Mouse (Mus musculus): ENCODE data around the gene Akap2. TPM values are rescaled to one million over a fixed set of nuclear protein-coding genes. Genes with fewer than 3 reads are reported as not detected.
A peak's percentile ranks its signal among the peaks of the same experiment; 100 is the strongest.

Gene Akap2
- total and polyA plus RNA-seq, 2 experiments from 2014 or later: 11.5 to 37.7 TPM

DNA sequence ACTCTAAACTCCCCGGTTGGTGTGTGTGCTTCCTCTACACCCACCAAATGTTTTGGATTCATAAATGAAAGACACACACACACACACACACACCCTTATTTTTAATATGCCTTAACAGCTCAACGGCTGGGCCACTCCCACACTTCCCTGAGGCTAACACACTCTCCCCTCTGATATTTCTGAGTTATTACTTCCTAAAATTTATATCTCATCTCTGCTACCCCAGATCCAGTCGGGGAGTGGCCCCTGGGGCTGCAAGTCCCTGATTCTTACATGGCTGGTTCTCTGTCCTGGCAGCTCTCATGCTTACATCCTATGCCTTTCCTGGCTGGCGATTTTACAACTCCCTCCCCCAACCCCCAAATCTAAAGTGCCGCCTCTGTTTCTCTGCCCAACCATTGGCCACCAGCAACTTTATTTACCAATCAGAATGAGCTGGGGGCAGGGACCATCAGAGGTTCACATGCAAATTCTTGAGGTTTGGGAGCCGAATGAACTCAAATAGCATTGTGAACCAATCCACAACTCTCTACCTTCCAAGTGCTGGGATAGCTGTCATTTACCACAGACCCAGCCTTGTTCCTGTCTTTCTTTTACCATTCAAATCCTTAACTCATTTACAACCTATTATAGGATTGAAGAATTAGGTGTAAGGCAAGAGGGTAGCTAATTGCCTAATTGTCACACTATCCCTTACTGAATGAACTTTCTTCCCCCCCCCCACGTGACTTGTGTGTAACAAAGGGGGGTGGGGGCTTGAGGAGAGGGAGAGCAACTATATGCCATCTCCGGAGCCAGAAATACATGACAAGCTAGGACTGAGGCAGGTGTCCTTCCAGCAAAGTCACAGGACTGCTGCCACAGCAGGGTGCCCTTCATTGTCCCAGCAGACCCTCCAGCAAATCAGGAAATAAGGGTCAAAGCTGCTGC is 202.3 kb downstream of the Akap2 start:
- no peaks in the 10 kb centered on the region for H3K27me3 ChIP-seq (ENCODE audit: insufficient read depth, low read length)
- no peak overlapping the region for H3K27ac ChIP-seq
- no peaks in the 10 kb centered on the region for H3K9me3 ChIP-seq (ENCODE audit: low read length)
- H3K9ac ChIP-seq (replicated peaks; ENCODE audit: low read length): no peak overlapping the region
- no peaks in the 10 kb centered on the region for H3K36me3 ChIP-seq (ENCODE audit: insufficient read depth, low read length)
- DNase-seq (ENCODE audit: low spot score) (no peak), ATAC-seq (no peak)
- H3K4me1 ChIP-seq (ENCODE audit: insufficient read depth, low read length): 0 out of 2 replicates have a peak, but pooled peaks cover 4% of the 10 kb centered on the region
- no peak overlapping the region for H3K4me2 ChIP-seq (ENCODE audit: low read depth, low read length)
- H3K4me3 ChIP-seq (ENCODE audit: low read length): no peak overlapping the region
- no peak for TF ChIP-seq CTCF (IDR thresholded peaks at IDR 0.05; ENCODE audit: low read depth)
- WGBS: 18% methylated on average over 8 of the region's 8 CpGs

DNA sequence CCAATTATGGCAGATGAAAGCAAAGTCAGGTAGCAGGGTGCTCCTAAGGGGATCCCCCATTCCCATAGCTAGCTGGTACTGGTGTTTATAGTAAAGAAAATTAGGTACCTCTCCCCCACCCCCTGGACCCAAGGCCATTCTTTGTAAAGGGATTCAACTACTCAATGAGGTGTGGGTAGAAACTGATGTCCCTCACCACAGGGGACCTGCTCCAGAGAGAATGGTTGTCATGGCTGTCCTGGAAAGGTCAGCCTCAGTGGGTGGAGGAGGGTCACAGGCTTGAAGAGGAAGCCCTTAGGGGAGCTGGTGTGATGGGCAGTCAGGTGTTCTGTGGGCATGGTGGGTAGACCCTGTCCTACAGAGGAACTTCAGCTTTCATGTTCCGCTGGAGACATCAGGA is 203.1 kb downstream of the Akap2 start:
- 0 out of 2 replicates have a peak, but pooled peaks cover 4% of the 10 kb centered on the region for H3K4me1 ChIP-seq (ENCODE audit: insufficient read depth, low read length)
- ATAC-seq (no peak), DNase-seq (ENCODE audit: low spot score) (no peak)
- H3K27ac ChIP-seq: no peak overlapping the region
- H3K9ac ChIP-seq (replicated peaks; ENCODE audit: low read length): no peak overlapping the region
- no peak overlapping the region for H3K4me2 ChIP-seq (ENCODE audit: low read depth, low read length)
- H3K9me3 ChIP-seq (ENCODE audit: low read length): no peaks in the 10 kb centered on the region
- TF ChIP-seq CTCF (IDR thresholded peaks at IDR 0.05; ENCODE audit: low read depth): no peak
- no peaks in the 10 kb centered on the region for H3K27me3 ChIP-seq (ENCODE audit: insufficient read depth, low read length)
- no peak overlapping the region for H3K4me3 ChIP-seq (ENCODE audit: low read length)
- H3K36me3 ChIP-seq (ENCODE audit: insufficient read depth, low read length): no peaks in the 10 kb centered on the region
- WGBS: 56% methylated on average over 1 of the region's 1 CpGs

DNA sequence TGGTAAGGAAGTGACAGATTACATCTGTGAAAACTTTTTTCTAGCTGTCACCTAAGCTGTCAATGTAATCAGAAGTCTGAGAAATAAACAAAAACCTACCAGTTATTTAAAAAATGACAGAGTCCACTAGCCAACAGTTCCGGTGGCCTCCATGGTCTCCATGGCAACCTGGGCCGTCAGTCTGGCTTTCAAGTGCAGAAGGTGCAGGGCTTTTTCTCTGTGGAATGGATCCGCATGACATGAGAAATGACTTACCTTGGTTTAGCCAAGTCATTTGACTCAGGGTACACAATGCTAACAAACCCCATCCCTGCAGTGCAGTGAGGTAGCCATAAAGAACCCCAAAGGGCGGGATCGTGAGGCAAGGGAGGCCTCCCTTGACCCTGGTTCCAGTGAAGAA is 204.7 kb downstream of the Akap2 start:
- no peak for ATAC-seq
- TF ChIP-seq CTCF (IDR thresholded peaks at IDR 0.05; ENCODE audit: low read depth): no peak
- WGBS: 21% methylated on average over 5 of the region's 5 CpGs

DNA sequence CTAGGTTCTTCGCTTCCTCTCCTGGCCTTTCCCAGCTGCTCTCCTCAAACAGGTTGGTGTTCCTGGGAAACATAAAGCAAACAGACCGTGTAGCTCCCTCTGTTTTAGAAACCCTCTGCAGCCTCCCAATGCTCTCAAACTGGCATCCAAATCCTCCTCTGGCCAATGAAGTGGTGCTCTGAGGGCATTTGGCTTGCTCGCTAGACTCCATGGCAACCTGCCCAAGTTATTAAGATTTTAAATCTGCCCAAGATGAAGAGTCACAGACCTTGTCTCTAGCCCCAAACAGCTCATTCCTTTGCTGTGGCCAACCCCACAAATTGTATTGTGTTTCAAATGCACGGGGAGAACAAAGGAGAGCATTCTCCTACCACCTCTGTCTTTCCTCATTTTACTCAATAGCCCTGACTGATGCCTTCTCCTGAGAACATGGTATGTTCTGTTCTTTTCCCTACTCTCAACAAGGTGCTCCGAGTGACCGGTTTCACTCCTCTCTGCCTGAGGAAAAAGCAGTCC is 207.2 kb downstream of the Akap2 start:
- Histone ChIP-seq H3K4me2 (ENCODE audit: low read depth, low read length) (no peak overlapping the region), H3K9me3 (ENCODE audit: low read length) (no peaks in the 10 kb centered on the region), H3K4me3 (ENCODE audit: low read length) (no peak overlapping the region), H3K4me1 (ENCODE audit: insufficient read depth, low read length) (0 out of 2 replicates have a peak, but pooled peaks cover 4% of the 10 kb centered on the region), H3K9ac (replicated peaks; ENCODE audit: low read length) (no peak overlapping the region), H3K27me3 (ENCODE audit: insufficient read depth, low read length) (no peaks in the 10 kb centered on the region), H3K36me3 (ENCODE audit: insufficient read depth, low read length) (no peaks in the 10 kb centered on the region), H3K27ac (no peak overlapping the region)
- 58% methylated on average over 6 of the region's 6 CpGs for WGBS
- no peak for TF ChIP-seq CTCF (IDR thresholded peaks at IDR 0.05; ENCODE audit: low read depth)
- DNase-seq (ENCODE audit: low spot score) (peak; percentile 30), ATAC-seq (no peak)

More for the DNA sequence above, 204.7 kb downstream of the Akap2 start:
- Histone ChIP-seq H3K9me3 (ENCODE audit: low read length) (no peaks in the 10 kb centered on the region), H3K4me3 (ENCODE audit: low read length) (no peak overlapping the region), H3K4me2 (ENCODE audit: low read depth, low read length) (no peak overlapping the region), H3K27me3 (ENCODE audit: insufficient read depth, low read length) (no peaks in the 10 kb centered on the region), H3K27ac (no peak overlapping the region; the same call in 1 of the 2 replicates), H3K4me1 (ENCODE audit: insufficient read depth, low read length) (0 out of 2 replicates have a peak, but pooled peaks cover 4% of the 10 kb centered on the region), H3K9ac (replicated peaks; ENCODE audit: low read length) (no peak overlapping the region), H3K36me3 (ENCODE audit: insufficient read depth, low read length) (no peaks in the 10 kb centered on the region)
- peak; percentile 19 for DNase-seq (ENCODE audit: low spot score)

DNA sequence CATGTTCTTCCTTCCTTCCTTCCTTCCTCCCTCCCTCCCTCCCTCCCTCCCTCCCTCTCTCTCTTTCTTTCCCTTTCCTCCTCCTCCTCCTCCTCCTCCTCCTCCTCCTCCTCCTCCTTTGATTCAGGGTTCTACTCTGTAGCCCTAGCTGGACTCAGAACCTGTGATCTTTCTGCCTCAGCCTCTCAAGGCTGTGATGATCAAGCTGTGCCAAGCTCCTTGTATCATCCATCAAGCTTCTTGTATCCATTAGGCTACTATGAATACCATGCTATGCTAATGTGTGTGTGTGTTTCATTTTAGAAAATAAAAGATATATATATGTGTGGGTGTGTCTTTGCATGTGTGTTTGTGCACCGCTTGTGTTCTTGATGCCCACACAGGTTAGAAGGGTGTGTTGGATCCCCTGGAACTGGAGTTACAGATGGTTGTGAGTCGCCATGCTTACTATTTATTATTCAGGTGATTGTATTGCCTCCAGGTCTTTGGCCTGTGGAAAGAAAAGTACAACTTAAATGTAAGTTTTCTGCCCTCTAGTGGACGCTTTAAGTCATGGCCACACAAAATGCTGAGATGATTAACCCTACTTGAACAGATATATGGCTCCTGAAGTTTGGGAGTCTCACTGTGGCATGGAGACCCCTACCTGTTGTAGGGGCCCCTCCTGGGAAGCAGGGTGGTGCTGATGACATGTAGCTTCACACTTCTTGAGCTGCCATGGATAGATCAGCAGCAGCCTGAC is 210.2 kb downstream of the Akap2 start:
- ATAC-seq: peak; percentile 58

DNA sequence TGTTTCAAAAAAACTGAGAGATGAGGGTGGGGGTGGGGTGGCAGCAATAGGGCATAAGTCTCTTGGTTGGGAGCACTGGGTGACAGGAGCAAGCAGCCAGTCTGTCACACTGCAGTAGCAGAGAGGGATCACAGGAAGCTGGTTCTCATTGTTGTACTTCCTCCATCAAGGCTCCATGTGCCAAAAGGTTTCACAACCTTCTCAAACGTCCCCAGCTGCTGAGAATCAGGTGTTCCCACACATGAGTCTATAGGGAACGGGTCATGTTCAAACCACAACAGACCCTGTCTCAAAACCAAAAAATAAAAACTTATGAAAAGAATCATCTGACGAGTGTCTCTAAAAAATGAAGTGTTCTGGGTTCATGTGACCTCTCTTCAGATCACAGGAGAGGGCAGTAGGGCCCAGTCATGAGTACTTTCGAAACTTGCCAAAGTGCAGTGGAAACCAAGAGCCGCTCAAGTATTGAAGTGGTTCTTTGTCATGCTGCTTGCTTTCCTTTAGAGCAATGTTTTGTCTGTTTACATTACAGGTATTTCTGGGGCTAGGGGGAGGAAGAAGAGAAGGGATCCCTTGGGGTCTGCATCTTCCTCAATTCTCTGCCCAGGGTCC is 213.2 kb downstream of the Akap2 start:
- no peak for ATAC-seq
- no peak for DNase-seq (ENCODE audit: low spot score)
- no peak for TF ChIP-seq CTCF (IDR thresholded peaks at IDR 0.05; ENCODE audit: low read depth)
- Histone ChIP-seq H3K36me3 (ENCODE audit: insufficient read depth, low read length) (no peaks in the 10 kb centered on the region), H3K9me3 (ENCODE audit: low read length) (no peaks in the 10 kb centered on the region), H3K4me1 (ENCODE audit: insufficient read depth, low read length) (no peaks in the 10 kb centered on the region), H3K4me3 (ENCODE audit: low read length) (no peak overlapping the region), H3K4me2 (ENCODE audit: low read depth, low read length) (no peak overlapping the region), H3K27ac (no peak overlapping the region), H3K9ac (replicated peaks; ENCODE audit: low read length) (no peak overlapping the region), H3K27me3 (ENCODE audit: insufficient read depth, low read length) (no peaks in the 10 kb centered on the region)
- WGBS: 77% methylated on average over 5 of the region's 5 CpGs

More for the DNA sequence above, 210.2 kb downstream of the Akap2 start:
- H3K36me3 ChIP-seq (ENCODE audit: insufficient read depth, low read length): no peaks in the 10 kb centered on the region
- H3K4me2 ChIP-seq (ENCODE audit: low read depth, low read length): no peak overlapping the region
- H3K9ac ChIP-seq (replicated peaks; ENCODE audit: low read length): no peak overlapping the region
- TF ChIP-seq CTCF (IDR thresholded peaks at IDR 0.05; ENCODE audit: low read depth): peak; percentile 79
- no peak overlapping the region for H3K4me3 ChIP-seq (ENCODE audit: low read length)
- DNase-seq (ENCODE audit: low spot score): peak; percentile 88
- no peaks in the 10 kb centered on the region for H3K27me3 ChIP-seq (ENCODE audit: insufficient read depth, low read length)
- 0 out of 2 replicates have a peak, but pooled peaks cover under 1% of the 10 kb centered on the region for H3K4me1 ChIP-seq (ENCODE audit: insufficient read depth, low read length)
- no peak overlapping the region for H3K27ac ChIP-seq
- WGBS: 22% methylated on average over 3 of the region's 3 CpGs
- H3K9me3 ChIP-seq (ENCODE audit: low read length): no peaks in the 10 kb centered on the region

Measured in hindbrain, postnatal 0 days (tissue).